Mouse (Mus musculus): ENCODE measurements at regions not wholly inside any gene's neighbourhood (a gene's known extent, or its start where the extent isn't known, plus 50 kb on each side); places are given as distances from the start of the nearest gene placed in this dataset.

- TF ChIP-seq CTCF (IDR thresholded peaks at IDR 0.05; ENCODE audit: low read depth) = no peak
- TF ChIP-seq EP300 (IDR thresholded peaks at IDR 0.05; ENCODE audit: low read depth) = no peak
These were observed 211.0 kb downstream of the Cryba4 start for GRCm38 (mm10) chr5:112041285-112041684.

Data from liver, postnatal 0 days (tissue).